ENCODE assay signal across 8 mouse cellular contexts in genomic region chr19:57611291-57612178, GRCm38 (mm10). TPM values are rescaled to one million over a fixed set of nuclear protein-coding genes. Genes with fewer than 3 reads are reported as not detected.
DNase-seq lines count a peak whose midpoint lies in the region; ATAC-seq and TF ChIP-seq lines count a peak whose summit lies in the region.

No protein-coding gene starts in this region.

- H3K4me1 ChIP-seq in embryonic facial prominence, embryonic 15.5 days, result peaks cover 30% of the 10 kb centered on the region; the same call in 1 of the 2 replicates
- peaks cover 11% of the 10 kb centered on the region for H3K4me1 ChIP-seq in heart, embryonic 16.5 days (ENCODE audit: control insufficient read depth, insufficient read depth, low read length)
- peaks cover 15% of the 10 kb centered on the region for H3K4me1 ChIP-seq in neural tube, embryonic 14.5 days (ENCODE audit: control insufficient read depth, insufficient read depth, low read length)
- H3K4me1 ChIP-seq in thymus, adult 2 months (replicated peaks; ENCODE audit: control insufficient read depth, insufficient read depth, low read length), result peaks cover 5% of the 10 kb centered on the region

- H3K9me3 ChIP-seq in embryonic facial prominence, embryonic 15.5 days (replicated peaks), result no peaks in the 10 kb centered on the region
- no peaks in the 10 kb centered on the region for H3K9me3 ChIP-seq in heart, embryonic 16.5 days (replicated peaks; ENCODE audit: control insufficient read depth, low read length)
- H3K9me3 ChIP-seq in neural tube, embryonic 14.5 days (ENCODE audit: control insufficient read depth, low read length), result no peaks in the 10 kb centered on the region

- H3K9ac ChIP-seq in embryonic facial prominence, embryonic 15.5 days, result peak overlapping the region; percentile 83
- H3K9ac ChIP-seq in heart, embryonic 16.5 days (ENCODE audit: low read length), result peak overlapping the region; percentile 92
- H3K9ac ChIP-seq in neural tube, embryonic 14.5 days (replicated peaks; ENCODE audit: low read depth, low read length), result peak overlapping the region; percentile 92

- no peak for TF ChIP-seq CTCF in thymus, adult 2 months (IDR thresholded peaks at IDR 0.05; ENCODE audit: borderline replicate concordance, control insufficient read depth, extremely low read depth, insufficient read depth, low read length, poor library complexity)

- ATAC-seq in embryonic facial prominence, embryonic 15.5 days (ENCODE audit: insufficient number of reproducible peaks, low FRiP score, low TSS enrichment, low read depth), result peak; percentile 84
- peak; percentile 77 for ATAC-seq in heart, embryonic 16.5 days (replicated peaks; ENCODE audit: extremely low read depth, insufficient read depth, low FRiP score)
- peak; percentile 72 for ATAC-seq in neural tube, embryonic 14.5 days (ENCODE audit: low read depth)

- DNase-seq in CD8-positive naive resting alpha-beta T cell, adult 2 months (ENCODE audit: low read depth in 2 of 2, low spot score in 2 of 2), result peak; percentile 44 to 47
- peak; percentile 28 to 33 for DNase-seq in adrenal gland, postnatal 4 days (ENCODE audit: low spot score in 2 of 2)
- DNase-seq in kidney, postnatal 25 days, result peak; percentile 61 to 82
- peak; percentile 64 to 70 for DNase-seq in lung, adult 18-20 months
- peak; percentile 70 for DNase-seq in thymus, adult 2 months

- WGBS in embryonic facial prominence, embryonic 15.5 days, result 1% methylated on average over 57 of the region's 57 CpGs
- WGBS in heart, embryonic 16.5 days, result 1% methylated on average over 55 of the region's 57 CpGs
- WGBS in neural tube, embryonic 14.5 days, result under 1% methylated on average over 57 of the region's 57 CpGs
- WGBS in thymus, adult 2 months, result 3% methylated on average over 57 of the region's 57 CpGs

- H3K27me3 ChIP-seq in embryonic facial prominence, embryonic 15.5 days, result no peaks in the 10 kb centered on the region
- H3K27me3 ChIP-seq in heart, embryonic 16.5 days (ENCODE audit: control insufficient read depth, insufficient read depth, low read length), result no peaks in the 10 kb centered on the region
- no peaks in the 10 kb centered on the region for H3K27me3 ChIP-seq in neural tube, embryonic 14.5 days (ENCODE audit: control insufficient read depth, insufficient read depth, low read length)
- H3K27me3 ChIP-seq in thymus, adult 2 months (ENCODE audit: control insufficient read depth, insufficient read depth, low read length), result no peaks in the 10 kb centered on the region

- H3K27ac ChIP-seq in embryonic facial prominence, embryonic 15.5 days (replicated peaks), result peak overlapping the region; percentile 99
- H3K27ac ChIP-seq in heart, embryonic 16.5 days (ENCODE audit: low read length), result peak overlapping the region; percentile 87
- H3K27ac ChIP-seq in neural tube, embryonic 14.5 days (ENCODE audit: low read depth, low read length), result peak overlapping the region; percentile 97
- no peak overlapping the region for H3K27ac ChIP-seq in thymus, adult 2 months (ENCODE audit: control insufficient read depth, insufficient read depth, low read length)

- H3K4me3 ChIP-seq in embryonic facial prominence, embryonic 15.5 days (replicated peaks), result peak overlapping the region; percentile 96
- peak overlapping the region; percentile 94 for H3K4me3 ChIP-seq in heart, embryonic 16.5 days (ENCODE audit: low read length)
- peak overlapping the region; percentile 88 for H3K4me3 ChIP-seq in neural tube, embryonic 14.5 days (ENCODE audit: low read depth, low read length)
- H3K4me3 ChIP-seq in thymus, adult 2 months (ENCODE audit: control insufficient read depth, insufficient read depth, low read length), result peak overlapping the region; percentile 51

- no peak for TF ChIP-seq POLR2A in thymus, adult 2 months (IDR thresholded peaks at IDR 0.05; ENCODE audit: control insufficient read depth, extremely low read depth, insufficient read depth, low read length, poor library complexity)

- peak overlapping the region; percentile 96 for H3K4me2 ChIP-seq in embryonic facial prominence, embryonic 15.5 days (replicated peaks)
- peak overlapping the region; percentile 98 for H3K4me2 ChIP-seq in heart, embryonic 16.5 days (ENCODE audit: low read depth, low read length)
- peak overlapping the region; percentile 98 for H3K4me2 ChIP-seq in neural tube, embryonic 14.5 days (ENCODE audit: low read depth, low read length)

- H3K36me3 ChIP-seq in embryonic facial prominence, embryonic 15.5 days, result no peaks in the 10 kb centered on the region
- no peaks in the 10 kb centered on the region for H3K36me3 ChIP-seq in heart, embryonic 16.5 days (ENCODE audit: control insufficient read depth, insufficient read depth)
- no peaks in the 10 kb centered on the region for H3K36me3 ChIP-seq in neural tube, embryonic 14.5 days (ENCODE audit: control insufficient read depth, insufficient read depth, low read length)
- no peaks in the 10 kb centered on the region for H3K36me3 ChIP-seq in thymus, adult 2 months (ENCODE audit: control insufficient read depth, insufficient read depth, low read length)

RNA-seq across cellular contexts. Expression of gene Atrnl1, which starts 0.7 kb away (rescaled TPM):
- 10 to 100 TPM; 38.3 to 44.4 TPM for total RNA-seq in adrenal gland, postnatal 4 days (2021)
- polyA plus RNA-seq in embryonic facial prominence, embryonic 15.5 days (2015; fragmentation: Nextera tagmentation; extraction: Ambion mirVana), result 7.1 and 8.0 TPM in 2 replicates
- polyA plus RNA-seq in heart, embryonic 16.5 days (2015; fragmentation: Nextera tagmentation; extraction: Ambion mirVana), result 2.6 and 3.0 TPM in 2 replicates
- 8.6 and 11.1 TPM in 2 replicates for polyA plus RNA-seq in neural tube, embryonic 14.5 days (2014; fragmentation: Nextera tagmentation; extraction: Ambion mirVana)
- 8.2 and 8.4 TPM in 2 replicates for polyA plus RNA-seq in thymus, adult 2 months (2012; rRNA removed)
